Mouse (Mus musculus) spleen, adult 18-20 months (tissue): ENCODE measurements around the gene Fcer1g.
"Not testable (repeated sequence)": the region's sequence is repeated elsewhere in the genome, so short reads cannot be mapped to it uniquely, and the experiment has no call there.

Experiments
- DNase-seq, 2 experiments: peaks; one replicate each; pipeline ENCODE4 v3.0.0; 2022; ENCODE audit warnings: mixed read lengths in 2 of 2

Fcer1g gene

GRCm38 (mm10) chr1:171263666-171264461 is 29.7 kb upstream of the Fcer1g start:
- DNase-seq = no peak

DNA sequence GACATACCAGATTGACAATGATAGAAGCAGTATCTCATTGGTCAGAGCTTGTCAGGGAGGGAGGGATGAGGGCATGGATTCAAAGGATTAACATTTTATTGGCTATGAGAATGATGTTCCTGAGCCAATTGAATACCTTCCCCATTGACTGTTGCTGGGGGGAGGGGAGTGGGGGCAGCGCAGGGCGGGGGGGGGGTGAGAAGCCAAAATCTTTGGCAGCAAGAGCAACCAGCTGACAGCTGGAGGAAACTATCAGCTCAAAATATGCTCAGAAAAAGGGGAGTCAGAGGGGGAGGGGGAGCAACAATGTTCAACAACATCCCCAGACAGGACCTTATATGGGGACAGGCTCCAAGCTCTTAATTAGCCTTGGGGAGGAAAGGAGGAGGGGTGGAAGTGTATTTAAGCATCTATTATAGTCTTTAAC is 29.0 kb upstream of the Fcer1g start:
- no peak for DNase-seq

GRCm38 (mm10) chr1:171262594-171263130 is 28.5 kb upstream of the Fcer1g start:
- no peak for DNase-seq

DNA sequence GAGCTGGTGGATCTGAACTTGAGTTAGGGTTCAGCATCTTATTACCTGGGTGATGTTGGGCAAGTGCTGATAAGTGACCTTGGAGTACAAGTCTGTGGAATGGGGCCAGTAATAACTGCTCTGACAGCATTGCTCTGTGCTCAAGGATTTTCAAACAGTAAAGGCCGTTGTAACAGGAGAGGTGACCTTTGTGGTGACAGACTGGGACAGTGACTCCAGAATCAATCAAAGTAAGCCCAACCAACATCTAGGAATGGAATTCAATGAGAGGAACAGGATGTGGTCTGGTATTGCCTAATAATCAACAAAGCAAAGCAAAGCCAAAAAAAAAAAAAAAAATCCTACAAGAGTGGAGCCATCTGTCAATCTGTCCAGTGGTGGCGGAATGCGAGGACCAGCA is 26.2 kb upstream of the Fcer1g start:
- DNase-seq = no peak

GRCm38 (mm10) chr1:171258921-171259320 is 24.8 kb upstream of the Fcer1g start:
- no peak for DNase-seq

DNA sequence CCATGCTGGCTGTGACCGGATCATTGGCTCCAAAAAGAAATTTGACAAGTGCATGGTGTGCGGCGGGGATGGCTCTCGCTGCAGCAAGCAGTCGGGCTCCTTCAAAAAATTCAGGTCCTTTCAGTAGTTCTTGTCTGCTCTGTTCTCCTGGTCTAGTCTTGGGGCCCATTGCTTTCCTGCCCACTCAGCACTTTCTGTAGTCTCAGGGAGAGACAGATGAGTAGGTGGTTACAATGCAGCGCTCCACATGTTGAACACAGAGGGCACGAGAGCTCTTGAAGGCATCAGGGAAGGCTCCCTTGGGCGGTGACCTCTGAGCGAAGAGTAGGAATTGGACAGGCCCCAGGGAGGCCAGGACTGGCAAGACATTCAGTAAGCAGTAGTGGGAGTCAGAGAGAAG is 23.6 kb upstream of the Fcer1g start:
- no peak for DNase-seq

DNA sequence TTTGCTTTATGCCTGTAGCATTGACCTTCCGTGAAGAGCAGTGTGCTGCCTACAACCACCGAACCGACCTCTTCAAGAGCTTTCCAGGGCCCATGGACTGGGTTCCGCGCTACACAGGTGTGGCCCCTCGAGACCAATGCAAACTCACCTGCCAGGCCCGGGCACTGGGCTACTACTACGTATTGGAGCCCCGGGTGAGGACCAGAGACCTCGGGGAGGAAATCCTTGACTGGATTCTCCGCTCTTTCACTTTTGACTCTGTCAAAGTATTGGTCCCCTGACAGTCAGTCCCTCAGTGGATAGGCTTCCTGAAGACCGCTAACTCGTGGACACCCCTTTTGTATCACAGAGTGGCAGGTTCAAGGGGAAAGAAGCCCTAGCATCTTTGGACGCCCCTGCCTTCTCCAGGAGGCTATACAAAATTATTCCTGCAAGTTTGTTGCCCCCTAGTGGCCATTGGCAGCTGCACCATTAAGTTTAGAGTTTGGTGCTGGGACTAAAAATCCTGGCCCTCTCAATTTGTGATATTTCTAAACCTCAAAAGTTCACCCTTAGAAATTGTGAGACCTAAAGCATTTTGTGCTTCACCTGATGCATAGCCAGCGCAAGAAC is 22.9 kb upstream of the Fcer1g start:
- DNase-seq = peak in 1 of 2 experiments; percentile 56

- no peak for DNase-seq
Measured at GRCm38 (mm10) chr1:171256095-171256818, 22.1 kb upstream of the Fcer1g start.

- DNase-seq = no peak
Measured at GRCm38 (mm10) chr1:171252415-171252814, 18.2 kb upstream of the Fcer1g start.

- no peak for DNase-seq
Measured at GRCm38 (mm10) chr1:171251594-171252324, 17.6 kb upstream of the Fcer1g start.

- DNase-seq = no peak
Measured at GRCm38 (mm10) chr1:171250680-171251593, 16.8 kb upstream of the Fcer1g start, which contains the start of gene Ndufs2. TSS of gene Ndufs2 (minus strand) at chr1:171251388.

DNA sequence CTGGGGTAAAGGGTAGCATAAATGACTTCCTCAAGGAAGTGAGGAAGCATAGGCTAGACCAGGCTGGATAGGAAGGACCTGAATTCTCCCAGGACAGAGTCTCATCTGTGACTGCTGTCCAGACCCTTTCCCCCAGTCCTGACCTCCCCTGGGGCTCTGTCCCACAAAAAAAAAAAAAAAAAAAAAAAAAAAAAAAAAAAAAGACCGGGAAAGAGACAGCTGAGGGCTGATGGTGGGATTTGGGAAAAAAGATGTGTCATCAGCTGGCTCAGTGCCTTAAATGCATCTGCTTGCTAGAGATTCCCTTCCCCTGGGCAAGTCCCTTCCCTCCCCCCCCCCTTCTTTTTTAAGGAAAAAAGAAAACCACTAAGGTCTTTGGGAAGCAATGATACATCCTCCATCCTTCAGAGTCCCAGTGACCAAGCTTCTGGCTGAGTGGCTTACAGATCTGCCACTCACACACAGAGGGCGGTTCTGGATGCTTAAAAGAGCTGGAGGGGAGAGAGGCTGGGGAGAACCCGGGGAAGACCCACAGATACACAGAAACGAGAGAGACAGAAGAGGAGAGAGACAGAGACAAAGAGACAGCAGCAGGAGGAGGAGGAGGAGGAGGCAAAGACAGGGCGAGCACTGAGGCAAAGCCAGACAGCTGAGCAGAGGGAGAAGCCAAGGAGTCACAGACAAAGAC is 15.9 kb upstream of the Fcer1g start, which contains the start of gene Adamts4:
Gene Adamts4 (plus strand): TSS at position 509 of the 688 bp plus-strand sequence.
- DNase-seq = no peak

DNA sequence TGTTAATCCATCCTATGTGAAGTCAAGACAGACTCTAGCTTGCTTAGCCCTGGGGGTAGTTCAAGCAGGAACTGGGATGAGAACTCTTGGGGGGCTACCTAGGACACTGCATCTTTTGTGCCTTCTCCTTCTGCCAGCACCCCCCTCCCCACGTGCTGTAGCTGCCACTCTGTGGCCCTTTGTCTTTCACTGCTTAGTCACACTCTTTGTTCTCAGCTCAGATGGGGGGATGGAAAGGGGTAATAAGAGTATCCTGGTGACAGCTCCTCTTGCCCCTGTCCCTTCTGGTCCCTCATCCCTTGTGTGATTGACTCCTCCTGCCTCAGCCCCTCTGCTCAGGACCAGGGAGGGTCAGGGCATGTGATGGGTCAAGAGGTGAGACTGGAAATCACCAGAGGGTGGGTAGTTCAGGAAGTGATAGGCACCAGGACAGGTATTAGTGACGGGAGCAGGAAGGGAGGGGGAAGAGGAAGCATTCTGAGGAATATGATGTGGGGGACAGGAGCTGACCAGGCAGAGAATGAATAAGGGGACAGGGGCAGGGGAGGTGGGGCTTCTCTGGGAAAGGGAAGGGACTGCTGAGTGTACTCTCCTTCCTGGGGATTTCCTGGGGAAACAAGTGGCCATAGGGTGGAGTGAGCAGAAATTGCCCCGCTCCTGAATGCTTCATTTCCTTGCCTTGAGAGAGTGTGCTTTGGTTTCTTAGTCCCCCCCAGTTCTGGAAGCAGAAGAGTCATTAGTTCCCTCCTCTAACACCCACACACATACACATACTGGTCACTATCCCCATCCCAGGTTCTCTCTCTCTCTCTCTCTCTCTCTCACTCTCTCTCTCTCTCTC is 14.4 kb upstream of the Fcer1g start:
- DNase-seq = no peak

DNA sequence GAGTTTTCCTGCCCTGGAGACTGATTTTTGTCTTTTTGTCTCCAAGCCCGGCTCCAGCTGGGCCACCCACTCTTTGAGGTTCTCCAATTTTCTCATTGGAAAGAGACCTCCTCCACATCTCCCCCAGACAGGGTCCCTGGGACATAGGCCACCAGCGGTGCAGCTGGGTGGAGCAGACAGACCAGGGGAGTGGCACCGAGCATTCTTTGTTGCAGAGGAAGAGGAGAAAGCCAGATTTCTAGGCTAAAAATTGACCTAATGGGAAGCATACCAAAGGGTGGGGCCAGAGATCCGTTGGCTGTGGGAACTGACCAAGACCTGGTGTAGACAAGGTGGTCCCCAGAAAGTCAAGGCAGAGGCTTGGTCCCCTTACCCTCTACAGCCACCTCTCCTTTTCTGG is 13.8 kb upstream of the Fcer1g start:
- no peak for DNase-seq

DNA sequence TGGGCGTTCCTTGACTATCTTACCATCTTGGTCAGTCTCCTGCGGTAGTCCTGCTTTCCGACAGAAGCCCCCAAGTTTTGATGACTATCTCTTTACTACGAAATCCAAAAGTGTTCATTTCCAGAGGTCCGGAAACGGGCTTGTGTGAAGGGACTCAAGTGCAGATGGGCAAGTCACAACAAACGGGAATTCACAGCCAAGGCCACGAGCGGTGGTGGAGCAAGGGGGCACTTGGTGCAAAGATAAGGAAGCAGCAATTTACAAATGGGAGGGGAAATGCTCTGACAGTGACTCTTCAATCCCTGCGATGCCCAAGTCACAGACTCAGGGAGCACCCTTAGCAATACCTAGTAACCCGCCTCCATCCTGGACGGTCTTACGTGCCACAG is 13.3 kb upstream of the Fcer1g start:
- no peak for DNase-seq

GRCm38 (mm10) chr1:171246709-171247452 is 12.7 kb upstream of the Fcer1g start:
- peak; percentile 92 to 96 for DNase-seq

- no peak for DNase-seq
Measured at GRCm38 (mm10) chr1:171245353-171245752, 11.2 kb upstream of the Fcer1g start.

DNA sequence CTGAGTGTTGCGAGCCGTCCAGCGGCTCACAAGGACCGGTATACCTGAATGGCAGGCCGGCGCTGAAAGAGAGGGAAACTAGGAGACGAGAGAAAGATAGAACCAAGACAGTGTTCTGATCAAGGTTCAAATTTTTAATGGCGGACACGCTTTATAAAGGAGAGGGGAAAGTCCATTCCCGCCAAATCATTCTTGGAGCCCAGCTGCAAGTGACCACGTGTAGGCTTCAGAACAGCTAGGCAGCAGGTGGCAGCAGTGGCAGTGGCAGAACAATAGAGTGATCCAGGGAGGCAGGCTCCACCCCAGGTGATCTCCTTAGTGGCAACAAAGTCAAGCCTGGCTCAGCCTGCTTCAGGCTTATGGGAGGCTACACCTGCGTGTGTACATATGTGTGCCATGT is 7.8 kb upstream of the Fcer1g start:
- DNase-seq = not testable (repeated sequence)

DNA sequence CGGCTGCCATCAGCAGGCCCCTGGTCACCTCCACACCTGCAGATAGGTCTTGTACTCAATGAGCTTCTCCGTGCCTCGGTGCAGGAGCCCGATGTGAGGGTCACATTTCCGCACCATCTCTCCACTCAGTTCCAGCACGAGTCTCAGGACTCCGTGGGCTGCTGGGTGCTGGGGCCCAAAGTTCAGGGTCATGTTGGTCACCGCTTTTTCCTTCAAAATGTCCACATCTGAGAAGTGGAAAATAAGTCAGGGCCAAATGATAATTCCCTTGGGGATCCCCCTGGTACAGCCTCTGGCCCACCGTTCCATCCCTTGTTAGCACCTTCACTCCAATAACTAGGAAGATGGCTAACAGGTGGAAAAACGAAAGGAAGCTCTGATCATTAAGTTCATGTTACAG is 6.7 kb upstream of the Fcer1g start:
- DNase-seq = no peak
